Mouse (Mus musculus) cerebellum, adult 8-10 months (tissue): ENCODE results near the gene Oaz2.
"Not testable (repeated sequence)": the region's sequence is repeated elsewhere in the genome, so short reads cannot be mapped to it uniquely, and the experiment has no call there.

Source experiments
- DNase-seq: peaks from one replicate; pipeline ENCODE4 v3.0.0; 2022

Gene Oaz2

GRCm38 (mm10) chr9:65653741-65654140, 14.1 kb upstream of the Oaz2 start:
- no peak for DNase-seq

- DNase-seq: no peak
Measured at GRCm38 (mm10) chr9:65654700-65655237, 13.0 kb upstream of the Oaz2 start.

- no peak for DNase-seq
Measured at GRCm38 (mm10) chr9:65655540-65655939, 12.3 kb upstream of the Oaz2 start.

- DNase-seq: no peak
Measured at GRCm38 (mm10) chr9:65657218-65657617, 10.6 kb upstream of the Oaz2 start.

DNA sequence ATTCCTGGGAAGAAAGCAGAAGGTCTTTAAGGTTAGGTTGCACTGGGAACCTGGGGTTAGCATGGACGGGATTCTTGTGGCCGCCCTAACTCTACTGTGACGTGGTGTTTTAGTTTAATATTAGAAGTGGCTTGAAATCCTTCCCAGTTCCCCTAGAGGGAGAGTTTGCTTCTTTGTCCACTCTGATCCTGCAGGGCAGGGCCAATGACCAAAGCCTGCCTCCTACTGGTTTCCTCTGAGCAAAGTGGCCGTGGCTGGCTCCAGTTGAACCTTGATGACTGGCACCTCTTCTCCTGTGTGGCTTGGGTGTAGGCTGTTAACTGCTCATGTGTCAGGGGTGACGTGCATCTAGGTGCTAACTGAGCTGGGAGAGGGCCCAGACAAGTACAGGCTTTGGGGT, 6.8 kb upstream of the Oaz2 start:
- no peak for DNase-seq

DNA sequence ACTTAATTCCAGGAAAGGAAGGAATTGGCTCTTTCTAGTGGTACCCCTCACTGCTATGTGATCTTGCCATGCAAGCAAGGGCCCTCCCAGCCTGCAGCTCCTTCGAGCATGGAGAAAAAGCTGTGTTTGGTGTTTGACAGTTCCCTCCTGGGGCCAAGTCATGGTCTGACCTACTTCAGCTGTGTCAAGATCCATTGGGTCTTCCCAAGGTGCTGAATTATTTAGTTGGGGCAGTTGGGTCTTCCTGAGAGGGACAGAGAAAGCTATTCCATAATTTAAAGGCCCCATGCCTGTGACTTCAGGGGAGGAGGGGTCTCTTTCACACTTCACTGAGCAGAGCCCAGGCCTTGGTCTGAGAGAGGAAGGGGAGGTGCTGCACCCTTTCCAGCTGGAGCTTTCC, 6.3 kb upstream of the Oaz2 start:
- no peak for DNase-seq

- peak; percentile 42 for DNase-seq
Measured at GRCm38 (mm10) chr9:65664163-65664562, 3.6 kb upstream of the Oaz2 start.

GRCm38 (mm10) chr9:65666042-65666441, 1.8 kb upstream of the Oaz2 start:
- DNase-seq: peak; percentile 57

GRCm38 (mm10) chr9:65671431-65671931, 3.7 kb downstream of the Oaz2 start:
- DNase-seq: no peak

- no peak for DNase-seq
Measured at GRCm38 (mm10) chr9:65672996-65673395, 5.2 kb downstream of the Oaz2 start.

DNA sequence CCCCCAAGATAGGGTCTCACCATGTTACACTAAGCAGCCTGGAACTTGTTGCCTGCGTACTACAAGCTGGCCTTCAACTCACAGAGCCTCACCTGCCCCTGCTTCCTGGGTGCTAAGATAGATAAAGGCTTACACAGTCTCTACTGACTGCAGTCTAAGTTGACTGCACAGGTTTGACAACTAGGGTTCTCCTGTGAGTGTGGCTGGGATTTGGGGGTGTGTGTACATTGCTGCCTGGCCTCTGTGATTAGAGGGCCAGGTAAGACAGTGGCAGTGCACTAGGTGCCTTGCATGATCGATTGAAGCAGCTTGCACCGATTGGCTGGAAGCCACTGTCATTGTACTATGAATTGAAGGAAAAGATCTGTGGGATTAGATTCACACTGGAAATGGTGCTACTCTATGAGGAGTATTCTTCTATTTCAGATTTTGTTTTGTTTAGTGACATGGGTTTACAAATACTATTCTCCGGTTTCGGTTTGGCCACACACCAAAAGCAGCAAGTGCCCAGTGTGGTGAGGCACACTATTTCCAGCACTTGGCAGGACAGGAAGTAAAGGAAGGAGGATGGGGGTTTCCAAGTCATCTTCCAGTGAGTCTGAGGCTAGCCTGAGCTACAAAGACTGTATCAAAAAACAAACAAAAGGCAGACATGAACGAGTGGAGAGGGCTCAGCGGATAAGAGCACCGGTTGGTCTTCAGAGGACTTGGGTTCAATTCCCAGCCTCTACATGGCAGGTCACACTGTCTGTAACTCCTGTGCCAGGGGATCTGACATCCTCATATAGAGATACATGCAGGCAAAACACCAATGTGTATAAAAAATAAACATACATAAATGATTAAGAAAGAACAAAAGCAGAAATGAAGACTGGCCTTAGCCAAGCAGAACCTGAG, 7.9 kb downstream of the Oaz2 start:
- DNase-seq: no peak

GRCm38 (mm10) chr9:65676358-65677118, 8.7 kb downstream of the Oaz2 start:
- DNase-seq: peak; percentile 95

DNA sequence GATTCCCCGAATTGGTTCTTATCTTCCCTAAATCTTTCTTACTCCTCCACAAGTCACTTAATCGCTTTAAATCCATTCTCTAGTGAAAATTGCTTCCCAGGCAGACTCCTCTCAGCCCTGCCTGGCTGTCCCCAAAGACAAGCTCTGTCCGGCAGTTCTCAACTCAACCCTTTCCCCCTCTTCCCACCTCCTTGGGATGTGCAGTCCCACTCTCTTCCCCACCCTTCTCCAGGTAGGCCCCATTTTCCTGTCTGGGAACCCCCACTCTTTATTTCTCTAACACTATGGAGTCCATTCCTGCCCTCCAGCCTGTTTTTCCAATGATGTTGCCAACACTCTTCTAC, 9.3 kb downstream of the Oaz2 start:
- DNase-seq: no peak

- peak; percentile 43 for DNase-seq
Measured at GRCm38 (mm10) chr9:65679181-65679761, 11.5 kb downstream of the Oaz2 start.

GRCm38 (mm10) chr9:65680938-65681633, 13.3 kb downstream of the Oaz2 start:
- no peak for DNase-seq

DNA sequence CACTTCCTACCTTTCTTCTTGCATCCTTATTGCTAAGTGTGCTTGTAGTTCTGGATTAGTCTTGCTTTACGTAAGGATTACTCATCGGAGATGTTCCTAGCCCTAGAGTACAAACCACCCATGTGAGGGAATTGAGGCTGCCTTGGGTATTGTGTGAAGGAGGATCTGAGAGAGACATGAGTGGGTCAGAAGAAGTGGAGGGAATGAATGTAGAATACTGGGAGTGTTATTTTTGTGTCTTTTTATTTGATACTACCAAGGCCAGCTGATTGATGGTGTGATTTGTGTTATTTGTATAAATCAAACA, 13.8 kb downstream of the Oaz2 start:
- no peak for DNase-seq

DNA sequence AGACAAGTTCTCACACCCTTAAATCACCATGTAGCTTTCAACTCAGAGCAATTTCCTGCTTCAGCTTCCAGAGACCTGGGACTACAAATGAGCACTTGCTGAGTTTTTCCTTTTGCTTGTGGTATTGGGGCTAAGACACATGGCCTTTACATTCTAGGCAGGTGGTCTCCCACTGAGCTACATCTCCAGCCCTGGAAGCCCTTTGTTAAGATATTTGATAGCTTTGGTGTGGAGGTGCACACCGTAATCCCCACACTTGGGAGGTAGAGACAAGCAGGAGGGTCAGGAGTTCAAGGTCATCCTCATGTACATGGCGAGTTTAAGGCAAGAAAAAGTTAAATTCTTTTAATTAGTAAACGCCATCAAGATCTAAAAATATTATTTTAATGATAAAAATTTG, 14.4 kb downstream of the Oaz2 start:
- no peak for DNase-seq

GRCm38 (mm10) chr9:65682994-65683393, 15.2 kb downstream of the Oaz2 start:
- no peak for DNase-seq

DNA sequence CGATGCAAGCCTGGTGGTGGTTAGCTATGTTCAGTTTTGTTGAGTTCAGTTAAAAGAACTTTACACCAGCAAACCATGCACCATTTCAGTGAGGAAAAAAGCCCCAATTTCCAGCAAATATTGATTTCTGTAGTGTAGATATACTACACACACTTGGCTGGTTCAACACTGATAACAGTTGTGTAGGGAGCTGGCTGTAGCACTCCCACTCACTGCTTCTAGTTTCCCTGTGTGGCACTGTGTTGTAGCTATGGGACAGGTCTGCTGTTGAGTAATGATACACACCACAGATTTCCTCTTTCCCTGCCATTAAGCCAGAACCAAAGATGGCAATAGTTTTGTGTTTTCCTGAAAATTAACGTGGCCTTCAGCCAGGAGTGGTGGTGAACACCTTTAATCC, 16.9 kb downstream of the Oaz2 start:
- no peak for DNase-seq

DNA sequence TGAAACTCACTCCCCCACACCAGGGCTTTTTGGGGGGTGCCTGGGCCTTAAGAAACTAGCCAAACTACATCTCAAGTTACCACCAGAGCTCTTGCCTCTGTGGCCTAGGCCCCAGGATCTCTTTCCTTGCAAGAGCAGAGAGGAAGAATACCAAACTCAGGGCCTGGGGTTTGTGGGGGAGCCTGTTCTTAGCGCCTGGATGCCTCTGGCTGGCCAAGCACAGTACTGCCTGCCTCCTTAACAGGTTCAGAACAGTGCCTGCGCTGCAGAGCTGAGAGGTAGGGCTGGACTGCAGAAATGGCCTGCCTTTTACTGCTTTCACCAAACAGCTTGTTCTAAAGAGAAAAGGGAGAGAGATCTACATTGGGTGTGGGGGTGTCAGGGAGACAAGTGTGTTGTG, 22.1 kb downstream of the Oaz2 start:
- DNase-seq: not testable (repeated sequence)

DNA sequence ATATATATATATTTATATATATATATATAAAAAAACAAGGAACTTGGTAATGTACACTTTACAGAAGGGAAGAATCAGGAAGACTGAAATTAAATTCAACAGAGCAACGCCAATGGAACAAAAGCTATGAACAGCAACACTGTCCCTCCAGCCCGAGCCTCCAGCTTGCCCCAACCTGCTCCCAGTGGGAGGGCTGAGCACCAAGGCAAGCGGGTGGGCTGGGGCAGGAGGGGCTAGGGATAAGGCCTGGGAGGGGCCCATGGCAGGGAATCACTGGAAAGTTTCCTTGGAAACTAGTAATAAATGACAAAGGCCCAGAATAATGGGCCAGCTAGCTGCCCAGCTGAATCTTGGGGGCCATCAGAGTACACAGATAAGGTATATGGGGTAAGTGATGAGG, 24.7 kb downstream of the Oaz2 start:
- no peak for DNase-seq

GRCm38 (mm10) chr9:65692959-65693603, 25.3 kb downstream of the Oaz2 start:
- no peak for DNase-seq
